Mouse (Mus musculus) layer of hippocampus, adult 2 months (tissue): ENCODE measurements around the gene Arhgap10. TPM values are rescaled to one million over a fixed set of nuclear protein-coding genes. Genes with fewer than 3 reads are reported as not detected.

Experiments used
- DNase-seq, 2 experiments: peaks; one replicate each; pipeline ENCODE4 v3.0.0; 2022; ENCODE audit warnings: low spot score in 2 of 2
- H3K27ac ChIP-seq: fragments of 200-600 bp; 2 replicates; pipeline ENCODE4 v1.8.1; 2022
- H3K4me3 ChIP-seq: fragments of 200-600 bp; 2 replicates; pipeline ENCODE4 v1.8.1; 2022; ENCODE audit warnings: mild to moderate bottlenecking
- CTCF ChIP-seq: fragments of 200-600 bp; conservative IDR thresholded peaks from 2 replicates; pipeline ENCODE4 v1.8.1; 2022; ENCODE audit warnings: antibody characterized with exemption, mild to moderate bottlenecking, moderate library complexity
- total RNA-seq, 2 experiments: library from RNA; stranded (reverse); gene quantifications; 2 replicates each; pipeline ENCODE4 v1.2.3; 2021

Arhgap10 gene
- total RNA-seq, 2 experiments from 2014 or later: 8.3 to 11.2 TPM

DNA sequence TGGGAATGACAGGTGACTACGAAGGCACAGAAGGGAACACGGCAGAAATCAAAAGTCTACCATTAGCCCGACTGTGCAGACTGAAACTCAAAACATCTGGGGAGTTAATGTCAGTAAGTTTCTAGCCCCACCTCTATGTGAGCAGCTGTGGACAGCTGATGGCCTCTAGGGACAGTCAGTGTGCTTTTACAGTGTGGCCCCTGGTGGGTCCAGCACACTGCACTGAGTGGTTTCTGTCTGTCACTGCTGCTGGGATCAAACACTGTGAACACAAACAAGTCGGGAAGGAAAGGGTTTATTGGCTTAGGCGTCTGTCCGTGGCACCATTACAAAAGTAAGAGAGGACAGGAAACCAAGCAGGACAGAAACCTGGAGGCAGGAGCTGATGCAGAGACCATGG, 136.9 kb downstream of the Arhgap10 start:
- no peak for DNase-seq
- Histone ChIP-seq H3K27ac (no peak overlapping the region), H3K4me3 (no peak overlapping the region)
- TF ChIP-seq CTCF: no peak

DNA sequence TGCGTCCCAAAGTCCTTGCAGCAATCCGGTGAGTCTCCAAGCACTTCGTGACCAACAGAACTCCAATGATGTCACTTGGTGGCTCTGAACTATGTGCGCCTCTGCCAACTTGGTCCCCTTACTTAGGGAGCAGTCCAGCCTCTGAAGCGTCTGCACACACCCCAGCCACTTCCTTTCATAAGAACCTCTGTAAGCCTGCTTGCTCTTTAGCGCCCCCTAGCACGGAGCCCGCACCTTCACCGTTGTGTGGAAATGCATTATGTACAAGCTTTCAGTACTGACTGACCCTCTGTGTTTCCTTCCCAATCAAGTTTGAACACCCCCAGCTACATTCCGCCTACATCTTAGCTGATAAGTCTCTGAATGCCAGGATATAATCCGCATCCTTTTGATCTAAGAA, 138.5 kb downstream of the Arhgap10 start:
- peak; percentile 68 for TF ChIP-seq CTCF
- Histone ChIP-seq H3K4me3 (no peak overlapping the region), H3K27ac (no peak overlapping the region)
- DNase-seq: no peak

DNA sequence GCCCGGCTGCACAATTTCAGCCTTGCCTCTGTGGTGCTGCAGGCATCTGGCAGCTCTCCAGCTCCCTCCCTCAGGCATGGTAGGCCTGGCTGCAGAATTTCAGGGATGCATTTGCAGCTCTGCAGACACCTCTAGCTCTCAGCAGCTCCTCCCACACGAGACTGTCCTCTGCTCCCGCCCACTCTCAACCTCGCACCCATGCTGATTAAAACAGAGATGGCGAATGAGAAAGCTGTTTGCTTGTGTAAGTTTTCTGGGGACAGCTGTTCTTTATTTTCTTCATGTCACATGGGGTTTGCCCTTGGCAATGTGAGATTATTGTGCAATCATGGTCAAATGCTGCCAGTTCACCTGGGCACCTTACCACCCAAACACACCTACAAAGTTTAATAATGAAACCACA, 141.3 kb downstream of the Arhgap10 start:
- Histone ChIP-seq H3K27ac (peak overlapping the region; percentile 79), H3K4me3 (no peak overlapping the region)
- TF ChIP-seq CTCF: no peak
- DNase-seq: no peak

DNA sequence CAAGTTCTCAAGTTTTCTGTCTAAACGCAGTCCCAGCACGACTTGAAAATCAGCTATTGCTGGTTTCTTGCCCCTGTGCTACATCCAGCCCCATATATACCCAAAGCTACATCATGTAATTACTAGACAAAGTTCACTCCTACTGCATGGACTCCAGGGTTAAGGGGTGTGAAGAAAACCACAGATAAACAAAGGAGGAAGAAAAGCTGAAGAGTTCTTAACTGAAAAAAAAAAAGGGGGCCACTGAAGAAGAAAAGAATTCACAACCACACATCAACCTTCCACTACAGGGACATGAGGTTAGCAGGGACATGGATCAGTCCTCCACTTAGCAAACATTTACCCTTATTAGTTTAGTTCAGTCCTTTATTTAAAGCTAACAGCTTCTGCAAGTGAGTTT, 141.8 kb downstream of the Arhgap10 start:
- H3K4me3 ChIP-seq: no peak overlapping the region
- no peak for DNase-seq
- TF ChIP-seq CTCF: no peak
- H3K27ac ChIP-seq: peak overlapping the region; percentile 79

DNA sequence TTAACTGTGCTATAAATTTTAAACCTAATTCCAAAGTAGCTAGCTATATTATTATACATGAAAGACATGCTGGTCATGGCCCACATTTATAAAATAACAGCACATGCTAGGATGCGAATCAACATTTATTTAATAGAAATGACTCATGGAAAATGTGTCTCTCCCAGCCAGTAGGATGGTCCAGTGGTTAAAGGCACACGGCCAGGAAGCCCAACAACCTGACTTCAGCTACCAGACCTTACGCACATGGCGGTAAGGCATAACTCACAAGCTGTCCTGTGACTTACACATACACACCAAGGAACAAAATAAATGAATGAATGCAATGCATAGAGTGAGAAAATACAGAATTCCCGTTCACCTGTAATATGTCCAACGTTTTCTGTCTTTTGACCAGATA, 146.7 kb downstream of the Arhgap10 start:
- TF ChIP-seq CTCF: no peak
- no peak overlapping the region for H3K4me3 ChIP-seq
- no peak for DNase-seq
- H3K27ac ChIP-seq: no peak overlapping the region

DNA sequence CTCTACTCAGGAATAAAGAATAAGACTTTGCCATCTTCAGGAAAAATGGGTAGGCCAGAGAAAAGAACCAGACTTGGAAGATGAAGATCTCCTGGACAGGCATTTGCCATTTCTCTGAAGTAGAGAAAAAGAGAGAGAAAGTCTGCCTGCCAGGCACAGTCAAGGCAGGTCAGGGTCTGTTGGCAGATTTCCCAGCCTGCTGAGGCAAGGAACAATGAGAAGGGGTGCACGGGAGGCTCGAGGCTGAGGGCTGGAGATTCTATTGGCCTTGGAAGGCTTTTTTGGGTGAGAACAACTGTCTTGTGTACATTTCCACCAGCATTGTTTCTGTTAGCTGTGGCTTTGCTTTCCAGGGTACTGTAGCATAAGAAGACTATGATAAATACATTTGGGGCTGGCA, 147.4 kb downstream of the Arhgap10 start:
- no peak for DNase-seq
- no peak overlapping the region for H3K27ac ChIP-seq
- no peak overlapping the region for H3K4me3 ChIP-seq
- no peak for TF ChIP-seq CTCF

DNA sequence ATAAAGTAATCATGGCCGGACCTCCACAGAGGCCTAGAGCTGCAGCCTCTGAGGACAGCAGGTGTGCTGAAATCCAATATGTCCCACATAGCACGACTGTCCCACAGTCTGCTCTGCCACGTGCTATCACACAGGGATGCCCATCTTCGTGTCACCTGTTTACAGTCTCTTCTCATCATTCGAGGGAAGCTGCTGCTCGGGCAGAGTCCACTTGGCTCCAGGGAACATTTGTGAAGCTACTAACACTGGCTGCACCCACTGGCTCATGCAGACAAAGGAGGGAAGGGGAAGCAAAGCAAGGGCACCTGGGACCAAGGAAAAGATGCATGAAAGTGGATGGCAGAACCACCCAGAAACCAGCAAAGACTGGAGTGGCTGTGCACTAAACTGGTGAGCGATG, 148.1 kb downstream of the Arhgap10 start:
- TF ChIP-seq CTCF: no peak
- Histone ChIP-seq H3K27ac (no peak overlapping the region), H3K4me3 (no peak overlapping the region)
- DNase-seq: no peak

DNA sequence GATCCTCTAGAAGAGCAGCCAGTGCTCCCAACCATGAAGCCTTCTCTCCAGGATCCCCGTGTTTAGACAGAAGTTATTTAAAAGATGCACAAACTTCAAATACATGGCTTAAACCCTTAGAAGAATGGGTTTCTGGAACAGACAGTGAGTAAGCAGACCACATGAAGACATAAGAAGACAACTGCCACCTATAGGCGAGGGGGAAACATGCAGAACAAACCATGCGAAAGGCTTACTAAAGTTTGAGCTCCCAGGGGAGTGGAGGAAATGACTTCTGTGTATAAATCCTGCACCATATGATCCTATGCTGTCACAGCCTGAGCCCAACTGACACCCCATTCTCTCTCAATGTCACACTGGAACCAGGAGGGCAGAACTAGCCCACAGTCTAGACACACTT, 150.7 kb downstream of the Arhgap10 start:
- no peak for DNase-seq
- TF ChIP-seq CTCF: peak; percentile 70
- Histone ChIP-seq H3K27ac (no peak overlapping the region), H3K4me3 (no peak overlapping the region)

DNA sequence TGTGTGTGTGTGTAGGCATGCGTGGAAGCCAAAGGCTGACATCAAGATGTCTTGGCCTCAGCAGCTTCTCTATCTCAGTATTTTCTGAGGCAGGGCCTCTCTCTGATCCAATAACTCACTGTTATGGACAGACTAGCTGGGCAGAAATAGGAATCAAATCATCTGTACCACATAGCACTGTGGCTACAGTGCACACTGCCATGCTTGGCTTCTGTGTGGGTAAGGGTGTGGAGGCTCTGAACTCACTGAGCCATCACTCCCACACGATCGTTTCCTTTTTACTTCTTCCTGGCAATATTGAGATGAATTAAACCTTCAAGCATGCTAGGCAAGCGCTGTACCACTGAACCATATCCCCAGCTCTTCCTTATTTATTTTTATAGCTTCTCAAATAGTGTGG, 151.3 kb downstream of the Arhgap10 start:
- H3K27ac ChIP-seq: peak overlapping the region; percentile 92; the same call in 1 of the 2 replicates
- no peak for TF ChIP-seq CTCF
- no peak overlapping the region for H3K4me3 ChIP-seq
- no peak for DNase-seq

DNA sequence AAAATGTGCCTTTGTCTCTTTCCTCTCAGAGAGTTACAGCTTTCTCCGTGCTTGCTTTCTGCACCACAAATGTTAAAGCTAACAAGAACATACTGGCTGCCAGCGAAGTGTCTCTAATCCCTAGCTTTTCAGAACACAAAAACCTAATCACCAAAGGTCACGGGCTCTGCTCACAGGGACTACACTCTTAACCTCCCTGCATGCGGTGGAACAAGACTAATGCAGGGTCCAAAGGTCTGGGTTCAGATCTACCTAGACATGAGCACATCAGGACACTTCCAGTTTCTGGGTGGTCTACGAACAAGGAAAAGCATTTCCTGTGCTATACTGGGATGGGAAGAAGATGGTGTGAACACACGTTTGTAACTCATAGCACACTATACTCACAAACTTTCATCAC, 151.8 kb downstream of the Arhgap10 start:
- peak overlapping the region; percentile 92 for H3K27ac ChIP-seq
- no peak overlapping the region for H3K4me3 ChIP-seq
- no peak for TF ChIP-seq CTCF
- DNase-seq: no peak

DNA sequence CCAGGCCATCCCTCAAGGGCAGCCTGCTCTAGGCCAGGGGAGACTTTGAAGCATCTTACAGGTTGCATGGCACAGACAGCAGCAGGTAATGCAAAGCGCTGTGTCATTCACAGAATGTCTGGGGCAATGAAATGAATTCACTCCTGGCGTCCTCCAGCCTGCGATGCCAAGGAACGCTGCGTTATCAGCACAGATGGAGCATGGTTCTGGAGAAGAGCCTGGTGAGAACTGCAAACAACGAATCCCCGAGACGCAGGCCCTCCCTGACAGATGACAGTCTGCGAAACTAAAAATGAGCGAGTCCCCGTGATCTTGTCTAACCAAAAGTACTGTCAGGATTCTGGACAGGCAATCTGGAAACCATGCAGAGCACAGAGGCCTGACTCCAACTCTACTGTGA, 153.3 kb downstream of the Arhgap10 start:
- Histone ChIP-seq H3K27ac (peak overlapping the region; percentile 92), H3K4me3 (no peak overlapping the region)
- DNase-seq: peak; percentile 82 to 92
- no peak for TF ChIP-seq CTCF

DNA sequence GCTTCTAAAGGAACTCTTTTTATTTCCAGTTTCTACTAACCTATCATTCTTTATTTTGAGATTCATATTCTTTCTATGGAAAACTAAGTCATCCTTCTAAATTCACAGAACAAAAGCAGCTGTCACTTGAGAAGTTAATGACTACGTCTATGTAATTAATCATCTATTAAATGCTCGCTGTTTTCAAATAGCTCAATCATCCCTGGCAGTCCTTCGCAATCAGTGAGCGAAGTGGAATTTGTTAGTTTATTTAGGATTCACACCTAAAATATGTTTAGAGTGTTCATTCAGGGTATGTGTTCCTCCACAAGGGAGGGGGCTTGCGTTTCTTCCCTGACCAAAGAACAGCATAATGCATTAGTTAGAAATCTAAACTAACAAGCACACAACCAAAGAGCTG, 156.9 kb downstream of the Arhgap10 start:
- Histone ChIP-seq H3K27ac (no peak overlapping the region; the same call in 1 of the 2 replicates), H3K4me3 (no peak overlapping the region)
- TF ChIP-seq CTCF: no peak
- no peak for DNase-seq

DNA sequence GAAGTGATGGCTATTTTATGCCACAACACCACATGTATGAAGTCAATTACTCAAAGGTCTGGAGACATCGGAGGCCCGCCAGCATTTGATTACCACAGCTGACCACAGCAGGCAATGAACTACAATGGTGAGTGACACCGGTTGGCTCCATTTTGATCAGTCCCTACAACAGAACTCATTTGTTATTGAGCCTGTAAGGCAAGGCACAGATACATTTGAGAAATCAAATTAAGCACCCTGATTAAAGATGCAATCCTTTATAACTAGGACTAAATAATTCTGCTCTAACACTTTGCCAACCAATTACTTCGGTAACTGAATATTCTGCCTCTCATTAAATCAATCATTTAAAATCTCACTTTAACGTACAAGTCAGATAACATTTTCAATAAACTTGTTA, 157.3 kb downstream of the Arhgap10 start:
- no peak for DNase-seq
- Histone ChIP-seq H3K27ac (no peak overlapping the region), H3K4me3 (no peak overlapping the region)
- TF ChIP-seq CTCF: no peak

DNA sequence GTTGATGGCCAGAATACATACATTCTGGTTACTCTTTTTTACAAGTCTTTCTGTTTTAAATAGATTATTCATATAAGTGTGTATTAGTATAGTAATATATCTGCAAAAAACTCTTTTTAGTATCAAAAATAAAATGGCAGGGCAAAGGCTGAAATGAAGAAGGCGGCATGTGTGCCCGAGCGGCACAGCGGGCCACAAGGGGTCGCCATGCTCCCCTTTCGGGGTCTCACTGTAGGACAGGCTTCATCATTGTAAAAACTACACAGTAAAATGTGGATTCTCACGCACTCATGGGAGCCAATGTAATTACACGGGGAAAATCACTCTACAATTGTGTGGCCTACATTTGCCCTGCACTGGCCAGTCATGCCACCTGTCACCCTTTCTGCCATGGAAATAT, 160.6 kb downstream of the Arhgap10 start:
- peak; percentile 28; the same call in 1 of the 2 replicates for TF ChIP-seq CTCF
- H3K27ac ChIP-seq: no peak overlapping the region
- DNase-seq: no peak
- H3K4me3 ChIP-seq: no peak overlapping the region

DNA sequence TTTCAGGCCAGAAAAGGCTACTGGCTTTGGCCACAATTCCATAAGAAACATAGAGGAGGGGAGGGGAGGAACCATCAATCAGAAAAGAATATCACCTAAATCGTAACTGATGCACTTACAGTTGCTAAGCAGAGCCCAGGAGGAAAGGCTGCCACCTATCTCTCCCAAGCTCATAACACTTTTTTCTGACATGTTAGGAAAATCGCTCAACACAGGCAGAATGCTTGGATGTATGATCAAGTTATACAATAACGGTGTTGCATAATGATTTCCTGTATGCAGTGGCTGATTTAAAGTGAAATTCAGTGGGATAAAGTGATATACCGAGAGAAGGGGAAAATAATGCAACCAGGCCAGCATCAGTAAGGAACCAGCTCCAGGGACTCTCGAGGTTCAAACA, 162.4 kb downstream of the Arhgap10 start:
- no peak for DNase-seq
- peak; percentile 60 for TF ChIP-seq CTCF
- H3K27ac ChIP-seq: peak overlapping the region; percentile 71
- H3K4me3 ChIP-seq: no peak overlapping the region
